Mouse (Mus musculus): Measurements from ENCODE around the gene Tbc1d1.

The Tbc1d1 gene

DNA sequence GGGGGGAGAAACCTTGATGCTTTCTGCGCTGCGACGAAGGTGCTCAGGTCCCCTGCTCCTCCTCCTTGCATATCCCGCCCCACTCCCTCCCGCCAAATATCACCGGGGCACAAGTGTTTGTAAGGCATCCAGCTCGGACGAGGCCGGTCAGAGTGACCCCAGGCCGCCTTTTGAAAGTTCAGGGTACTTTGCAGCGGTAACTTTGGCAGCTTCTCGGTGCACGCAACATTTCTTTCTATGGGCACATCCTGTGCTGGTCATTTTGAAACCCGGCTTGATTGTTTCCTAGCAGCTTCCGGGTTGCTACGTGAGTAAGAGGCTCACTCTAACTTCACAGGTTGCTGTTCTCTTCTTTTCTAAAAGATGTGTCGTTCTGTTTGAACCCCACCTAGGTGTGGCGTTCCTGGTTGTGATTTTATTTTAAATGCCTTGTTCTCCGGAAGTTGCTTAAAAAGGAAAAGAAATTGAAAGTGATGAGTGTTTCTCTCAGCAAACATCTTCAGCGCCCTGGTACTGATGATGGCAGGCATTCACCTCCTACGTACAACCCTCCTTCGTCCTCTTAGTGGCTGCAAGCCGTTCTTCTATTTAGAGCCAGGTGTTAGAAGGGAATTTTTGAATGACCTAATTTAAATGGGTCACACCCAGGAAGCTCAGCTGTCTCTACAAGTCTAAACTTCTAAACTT lies 4.7 kb downstream of the Tbc1d1 start:
- DNase-seq, result no peak

DNA sequence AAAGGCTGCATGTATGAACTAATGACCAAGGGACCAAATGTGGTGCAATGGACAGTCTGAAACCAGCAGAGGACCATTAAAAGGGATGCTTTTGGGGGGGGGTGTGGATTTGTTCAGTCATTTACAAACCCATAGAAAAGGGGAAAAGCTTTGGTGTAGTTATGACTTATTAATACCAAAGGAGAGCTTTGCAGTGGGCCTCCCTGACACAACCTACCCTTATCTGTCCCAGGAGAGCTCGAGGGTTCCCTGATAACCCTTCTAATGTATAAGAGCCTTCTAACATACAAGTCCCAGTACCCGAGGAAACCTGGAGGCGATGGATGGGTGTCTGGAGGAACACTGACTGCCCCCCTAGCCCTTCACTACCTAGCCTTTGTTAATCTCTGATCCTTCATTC lies 5.8 kb downstream of the Tbc1d1 start:
- DNase-seq, result no peak

DNA sequence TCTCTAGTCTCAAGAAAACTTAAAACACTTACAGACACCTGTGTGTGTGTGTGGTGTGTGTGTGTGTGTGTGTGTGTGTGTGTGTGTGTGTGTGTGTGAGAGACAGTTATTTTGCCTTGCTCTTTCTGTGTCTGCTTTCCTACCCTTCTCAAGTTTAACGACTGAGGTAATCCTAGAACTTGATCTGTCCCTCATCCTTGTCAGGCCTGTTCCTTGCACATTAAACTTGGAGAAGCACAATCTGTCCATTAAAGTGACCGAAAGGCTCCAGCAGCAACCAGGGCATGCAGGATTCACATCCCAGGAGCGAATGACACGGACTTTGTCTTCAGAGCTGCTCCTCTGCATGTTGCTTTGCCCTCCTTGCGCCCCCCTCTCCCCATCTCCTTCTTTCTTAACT lies 6.5 kb downstream of the Tbc1d1 start:
- no peak for DNase-seq

DNA sequence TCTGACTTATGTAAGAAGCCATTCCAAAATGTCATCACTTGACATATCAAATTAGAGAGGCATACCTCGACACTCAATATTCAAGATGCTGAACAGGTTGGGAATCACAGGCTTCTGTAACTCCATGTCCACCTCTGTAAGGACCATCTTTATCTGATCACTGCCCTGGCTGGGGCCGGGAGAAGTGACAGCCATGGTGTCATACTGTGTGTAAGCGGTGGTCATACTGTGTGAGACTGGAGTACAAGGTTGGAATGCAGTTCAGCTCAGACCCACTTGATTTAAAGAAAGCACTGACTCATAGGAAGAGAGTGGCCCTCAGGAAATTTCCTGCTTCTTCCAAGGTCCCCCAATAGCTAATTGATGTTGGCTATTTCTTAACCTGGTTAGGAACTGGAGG lies 8.3 kb downstream of the Tbc1d1 start:
- DNase-seq, result no peak

DNA sequence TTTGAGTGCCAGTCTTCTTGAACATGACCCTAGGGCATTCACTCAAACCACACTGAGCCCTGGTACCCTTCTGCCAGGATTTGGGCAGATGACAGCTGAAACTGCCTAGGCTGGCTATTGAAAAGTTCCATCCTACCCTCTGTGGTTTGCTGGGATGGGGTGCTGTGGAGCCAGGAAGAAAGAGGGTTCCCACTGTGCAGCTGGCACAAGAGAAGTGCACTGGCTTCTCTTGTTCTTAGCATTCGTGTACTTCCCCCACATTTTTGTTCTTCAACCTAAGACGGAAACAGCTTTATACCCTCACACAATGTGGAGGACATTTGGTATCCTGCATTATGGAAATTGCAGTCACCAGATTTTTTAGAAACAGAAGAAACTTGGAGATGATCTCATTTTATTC lies 9.7 kb downstream of the Tbc1d1 start:
- DNase-seq, result no peak

DNA sequence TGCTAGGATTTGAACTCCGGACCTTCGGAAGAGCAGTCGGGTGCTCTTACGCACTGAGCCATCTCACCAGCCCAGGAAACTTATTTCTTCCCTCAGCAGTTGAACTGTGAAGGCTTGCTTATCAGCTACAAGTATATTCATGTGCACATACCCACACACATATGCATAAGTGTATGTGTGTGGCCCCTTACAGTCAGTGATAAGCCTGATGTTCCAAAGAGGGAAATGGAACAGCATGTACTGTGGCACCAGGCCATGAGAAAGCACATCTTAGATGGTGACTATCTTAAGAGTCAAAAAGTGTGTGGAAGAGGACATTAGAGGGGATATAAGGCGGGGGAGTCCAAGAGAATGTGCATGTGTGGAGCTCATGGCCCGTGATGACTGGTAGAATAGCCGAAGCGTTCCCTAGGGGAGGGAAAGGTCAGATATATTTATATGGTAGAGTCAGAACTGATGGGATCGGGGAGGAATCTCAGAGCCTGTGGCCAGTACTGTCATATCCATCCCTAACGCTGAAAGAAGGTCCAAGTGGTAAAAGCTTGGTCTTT lies 13.0 kb downstream of the Tbc1d1 start:
- no peak for DNase-seq

DNA sequence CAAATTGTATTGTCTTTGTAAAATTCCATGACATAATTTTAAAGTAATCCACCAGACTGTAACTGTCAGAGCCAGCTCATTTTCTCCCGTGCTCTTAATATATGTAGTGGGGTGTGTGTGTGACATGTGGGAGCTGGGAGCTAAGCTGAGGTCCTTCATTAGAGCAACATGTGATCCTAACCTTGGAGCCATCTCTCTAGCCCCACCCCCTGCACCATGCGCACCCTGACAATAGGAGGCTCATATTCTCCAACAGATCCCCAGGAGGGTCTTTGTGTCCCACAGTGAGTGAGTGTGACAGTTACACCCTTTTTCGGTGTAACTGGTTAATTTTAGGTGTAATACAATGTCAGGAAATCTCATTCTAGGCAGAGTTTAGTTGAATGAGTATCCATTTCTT lies 16.8 kb downstream of the Tbc1d1 start:
- no peak for DNase-seq

DNA sequence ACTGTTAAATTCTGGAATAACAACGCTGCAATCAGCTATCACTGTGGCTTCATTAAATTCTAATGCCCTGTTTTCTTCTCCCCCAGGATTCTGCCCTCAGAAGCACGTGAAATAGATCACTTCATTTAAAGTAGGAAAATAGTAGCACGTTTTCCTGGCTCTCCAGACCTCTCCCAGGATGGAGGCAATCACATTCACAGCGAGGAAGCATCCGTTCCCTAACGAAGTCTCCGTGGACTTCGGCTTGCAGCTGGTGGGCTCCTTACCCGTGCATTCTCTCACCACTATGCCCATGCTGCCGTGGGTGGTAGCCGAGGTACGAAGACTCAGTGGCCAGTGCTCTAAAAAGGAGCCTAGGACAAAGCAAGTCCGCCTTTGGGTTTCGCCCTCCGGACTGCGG lies 17.2 kb downstream of the Tbc1d1 start:
- DNase-seq, result no peak

DNA sequence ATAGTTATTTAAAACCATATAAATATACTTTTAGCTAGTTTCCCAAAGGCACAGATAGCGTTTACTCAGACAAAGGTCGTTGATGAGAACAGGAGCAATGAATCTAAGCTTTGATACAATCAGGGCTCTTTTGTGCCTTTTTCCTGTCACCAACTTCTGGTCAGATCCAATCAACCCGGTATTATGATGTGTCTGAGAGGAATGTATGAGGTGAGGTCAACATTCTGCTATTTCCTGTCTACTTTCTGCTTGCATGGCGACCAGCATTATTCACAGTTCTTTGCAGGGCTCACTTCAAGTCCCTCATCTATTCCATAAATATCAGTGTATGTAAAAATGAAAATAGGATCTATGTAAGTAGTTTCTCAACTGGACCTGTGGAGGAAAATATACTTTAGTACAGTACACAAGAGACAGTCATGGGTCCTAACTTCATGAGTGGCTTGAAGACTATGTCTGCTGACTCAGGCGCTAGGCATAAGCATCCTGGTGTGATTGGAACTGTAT lies 18.4 kb downstream of the Tbc1d1 start:
- no peak for DNase-seq

DNA sequence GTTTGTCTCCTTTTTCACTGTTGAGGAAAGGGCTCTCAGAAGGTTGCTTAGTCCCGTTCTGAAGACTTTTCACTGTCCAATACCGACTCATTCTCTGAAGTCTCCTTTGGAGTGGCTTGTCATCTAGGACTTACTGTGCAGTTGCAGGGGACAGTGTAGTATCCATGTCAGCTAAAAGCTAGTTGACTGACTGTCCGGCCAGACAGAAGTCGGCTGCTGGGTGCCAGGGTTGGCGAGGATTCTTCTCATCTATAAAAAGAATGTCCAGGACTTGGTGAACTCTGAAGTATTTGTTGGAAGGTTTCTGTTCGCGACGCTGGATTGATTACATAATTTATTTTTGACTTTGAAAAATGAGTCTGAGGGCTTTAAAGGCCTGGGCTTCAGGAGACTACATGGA lies 24.4 kb downstream of the Tbc1d1 start:
- DNase-seq, result no peak

DNA sequence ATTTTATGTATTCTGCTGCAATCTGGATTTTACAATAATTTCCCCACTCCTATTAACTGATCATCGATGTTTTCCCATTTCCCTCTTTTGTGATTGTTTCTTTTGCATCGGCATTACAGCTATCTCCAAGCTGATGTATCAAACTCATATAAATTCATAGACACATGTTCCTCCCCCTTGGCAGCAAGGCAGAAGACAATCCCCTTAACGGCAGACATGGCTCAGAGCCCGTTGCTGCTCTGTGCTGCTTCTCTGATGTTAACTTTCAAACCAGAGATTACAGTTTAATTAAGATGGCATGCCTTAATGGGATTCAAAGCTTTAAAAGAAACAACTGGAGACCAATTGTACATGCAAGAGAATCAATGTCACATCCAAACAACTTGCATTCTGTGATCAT lies 27.6 kb downstream of the Tbc1d1 start:
- no peak for DNase-seq

DNA sequence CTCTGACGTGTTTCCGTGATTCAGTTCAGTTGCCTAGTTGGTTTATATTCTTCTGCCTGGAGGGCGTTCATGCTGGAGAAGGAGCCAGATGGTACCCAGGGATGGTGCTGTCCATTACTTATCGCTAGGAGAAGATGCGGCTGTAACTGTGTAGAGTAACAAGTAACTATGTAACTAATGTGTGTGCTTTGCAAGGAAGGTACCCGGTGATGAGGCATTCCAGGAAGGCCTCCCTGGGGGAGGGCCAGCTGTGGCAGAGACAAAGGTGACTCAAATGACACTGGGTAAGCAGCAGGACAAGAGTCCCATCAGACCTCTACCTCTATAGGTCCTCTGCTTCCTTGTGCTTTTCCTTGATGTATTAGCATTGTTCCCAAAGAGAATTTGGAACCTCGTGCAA lies 29.2 kb downstream of the Tbc1d1 start:
- DNase-seq, result no peak

DNA sequence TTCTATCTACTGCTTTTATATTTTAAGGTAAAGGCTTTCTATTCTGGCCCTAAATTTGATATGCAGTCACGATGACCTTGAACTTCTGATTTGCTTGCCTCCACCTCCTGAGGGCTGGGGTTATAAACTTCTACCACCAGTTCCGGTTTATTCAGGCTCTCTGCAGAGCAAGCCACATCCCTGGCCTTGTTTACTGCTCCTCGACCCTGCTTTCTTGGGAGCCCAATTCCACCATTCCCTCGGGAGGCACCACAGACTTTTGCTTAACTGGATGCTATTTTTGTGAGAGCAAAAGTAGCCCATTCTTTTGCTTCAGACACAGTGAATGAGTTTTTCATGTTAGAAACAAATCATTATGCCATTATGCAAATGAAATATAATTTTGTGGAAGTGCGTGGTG lies 30.5 kb downstream of the Tbc1d1 start:
- no peak for DNase-seq

DNA sequence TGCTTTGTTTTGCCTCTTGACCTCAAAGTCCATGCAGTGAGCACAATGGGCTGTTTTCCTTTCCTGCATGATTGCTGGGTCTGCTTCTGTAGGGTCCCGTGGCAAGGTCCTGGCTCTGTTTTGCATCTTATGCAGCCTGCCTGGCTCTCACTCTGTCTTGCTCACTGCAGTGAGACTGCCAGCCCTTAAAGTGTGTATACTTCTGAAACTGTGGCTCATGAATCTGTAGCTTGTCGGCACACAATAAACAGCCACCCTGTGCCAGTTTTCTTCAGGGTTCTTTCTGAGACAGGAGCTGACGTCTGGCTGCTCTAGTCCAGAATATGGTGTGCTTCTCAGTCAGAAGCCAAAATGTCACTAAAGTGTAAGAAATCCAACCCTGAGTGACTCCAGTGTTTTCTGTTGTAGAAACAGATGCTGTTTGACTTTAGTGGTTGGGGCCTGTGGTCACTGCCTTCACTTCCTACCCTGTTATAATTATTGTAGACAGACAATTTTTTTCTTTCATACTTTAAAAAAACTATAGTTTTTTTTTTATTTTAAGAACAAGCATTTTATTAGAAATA lies 32.1 kb downstream of the Tbc1d1 start:
- DNase-seq, result no peak

DNA sequence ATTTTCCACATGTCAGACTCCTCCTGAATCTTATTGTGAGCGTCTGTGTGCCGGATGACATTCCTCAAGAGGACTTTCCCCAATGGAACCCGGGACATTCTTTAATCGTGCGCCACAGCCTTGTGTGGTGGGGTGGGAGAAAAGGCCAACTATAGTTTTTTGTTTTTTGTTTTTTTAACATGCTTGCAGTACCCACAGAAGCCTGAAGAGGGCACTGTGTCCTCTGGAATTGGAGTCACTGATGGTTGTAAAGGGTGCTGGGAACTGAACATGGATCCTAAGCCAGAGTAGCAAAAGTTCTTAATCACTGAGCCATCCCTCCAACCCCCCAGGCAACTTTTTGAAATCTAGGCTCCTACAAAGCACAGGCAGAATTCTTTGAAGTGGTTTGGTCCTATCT lies 34.8 kb downstream of the Tbc1d1 start:
- DNase-seq, result no peak

DNA sequence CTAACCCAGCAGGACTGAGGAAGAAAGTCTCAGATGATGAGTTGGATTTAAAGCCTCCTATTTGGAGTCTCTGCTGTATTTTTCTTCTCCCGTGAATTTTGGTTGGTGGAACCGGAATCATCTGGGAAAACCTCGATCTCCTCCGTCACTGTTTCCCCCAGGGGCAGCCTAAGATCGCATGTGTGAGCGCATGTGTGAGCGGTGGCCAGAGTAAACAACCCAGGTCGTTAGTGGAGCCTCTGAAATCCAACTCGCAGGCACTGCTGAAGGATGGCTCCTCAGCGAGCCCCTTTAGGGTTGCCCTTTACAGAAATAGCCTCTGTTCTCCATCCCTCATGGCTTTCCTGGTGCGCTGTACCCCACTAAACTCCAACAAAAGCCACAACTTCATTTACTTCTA lies 37.2 kb downstream of the Tbc1d1 start:
- DNase-seq, result no peak

DNA sequence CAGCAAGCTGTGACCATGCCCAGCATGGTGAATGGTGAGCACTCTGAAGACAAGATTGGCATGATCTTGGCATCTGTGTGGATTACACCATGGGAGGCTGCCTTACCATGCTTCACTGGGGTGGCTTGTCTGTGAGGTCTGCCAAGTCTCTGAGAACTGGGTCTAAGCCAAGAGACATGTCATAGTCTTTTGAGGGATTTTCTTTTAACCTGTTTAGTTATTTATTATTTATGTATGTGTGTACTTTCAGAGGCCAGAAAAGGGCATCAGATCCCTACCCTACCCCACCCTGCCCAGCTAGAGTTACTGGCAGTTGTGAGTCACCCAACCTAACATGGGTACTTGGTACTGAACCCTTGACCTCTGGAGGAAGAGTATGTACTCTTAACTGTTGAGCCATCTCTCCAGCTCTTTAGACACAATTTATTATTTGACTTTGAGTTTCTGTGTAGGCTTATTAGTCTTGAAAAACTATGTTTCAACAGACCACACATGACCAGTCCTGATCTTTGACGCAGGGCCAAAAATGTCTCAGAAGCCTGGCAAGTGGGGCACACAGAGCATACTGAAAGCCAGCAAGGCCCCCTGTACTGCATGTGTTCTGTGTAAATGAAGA lies 40.3 kb downstream of the Tbc1d1 start:
- peak; percentile 47 to 72 for DNase-seq

DNA sequence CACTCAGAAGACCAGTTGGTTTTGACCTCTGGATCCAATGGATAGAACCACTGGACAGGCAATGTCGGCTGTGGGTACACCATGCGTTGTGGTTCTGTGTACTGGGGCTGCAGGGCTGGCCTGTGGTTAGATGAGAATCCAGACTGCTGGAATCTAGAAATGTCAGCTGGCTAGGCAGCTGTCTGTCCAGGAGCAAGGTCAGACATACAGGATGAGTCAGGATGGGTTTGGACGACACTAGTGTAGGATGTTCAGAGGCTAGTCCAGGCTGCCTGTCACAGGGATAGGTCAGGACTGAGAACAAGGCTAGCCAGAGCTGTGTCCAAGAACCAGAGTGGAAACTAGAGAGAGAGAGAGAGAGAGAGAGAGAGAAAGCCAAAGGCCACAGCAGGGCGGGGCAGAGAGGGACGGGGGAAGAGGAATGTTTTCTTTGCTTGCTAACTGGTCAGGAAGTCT lies 40.8 kb downstream of the Tbc1d1 start:
- DNase-seq, result no peak

DNA sequence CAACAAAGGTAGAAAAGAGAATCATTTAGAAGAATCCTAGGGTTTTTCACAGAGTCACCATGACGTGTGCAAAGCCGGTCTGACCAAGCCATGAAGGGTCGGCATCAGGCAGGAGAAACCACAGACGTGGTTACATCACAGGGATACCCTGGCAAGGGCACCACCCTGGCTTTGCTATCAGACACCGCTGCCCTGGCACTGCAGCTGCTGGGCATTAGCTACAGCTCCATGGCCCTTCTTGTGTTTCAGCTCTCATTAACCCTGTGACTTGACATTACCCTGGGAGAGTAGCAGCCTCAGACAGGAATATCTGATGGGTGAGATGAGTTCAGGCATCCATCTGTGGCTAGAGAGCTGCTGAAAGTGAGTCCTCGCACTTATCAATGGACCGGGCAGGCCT lies 42.5 kb downstream of the Tbc1d1 start:
- DNase-seq, result no peak

DNA sequence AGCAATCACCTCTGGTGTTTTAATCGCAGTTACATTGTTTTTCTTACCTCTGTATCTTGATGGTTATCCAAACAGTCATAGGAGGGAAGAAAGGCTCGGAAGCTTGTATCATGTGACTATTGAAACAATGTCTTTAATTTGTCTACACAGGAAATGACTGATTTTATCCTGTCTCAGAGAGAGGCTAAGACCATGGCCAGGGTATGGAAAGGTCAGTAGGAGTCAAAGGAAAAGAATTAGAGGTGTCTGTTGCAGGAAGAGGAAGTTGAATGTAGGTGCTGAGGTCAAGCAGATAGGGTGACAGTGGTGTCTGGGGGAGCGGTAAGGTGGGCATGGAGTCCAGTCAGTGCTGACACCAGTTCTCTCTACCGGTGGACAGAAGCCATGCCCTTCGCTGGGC lies 45.0 kb downstream of the Tbc1d1 start:
- no peak for DNase-seq

DNA sequence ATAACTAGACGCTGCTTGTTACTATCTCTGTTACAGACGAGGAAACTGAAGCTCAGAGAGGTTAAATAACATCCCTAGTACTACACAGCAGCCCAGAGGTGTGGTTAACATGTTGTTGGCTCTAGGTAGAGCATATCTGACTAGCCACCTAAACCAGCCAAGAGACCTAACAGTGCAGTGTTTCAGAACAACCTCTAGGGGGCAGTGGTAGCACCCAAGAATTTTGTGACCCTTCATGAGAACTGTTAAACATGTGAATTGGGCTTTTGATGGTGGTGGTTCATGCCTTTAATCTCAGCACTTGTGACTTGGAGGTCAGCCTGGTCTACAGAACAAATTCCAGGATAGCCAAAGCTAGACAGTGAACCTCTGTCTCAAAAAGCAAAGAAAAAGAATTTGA lies 46.2 kb downstream of the Tbc1d1 start:
- DNase-seq, result peak; percentile 25 to 27

DNA sequence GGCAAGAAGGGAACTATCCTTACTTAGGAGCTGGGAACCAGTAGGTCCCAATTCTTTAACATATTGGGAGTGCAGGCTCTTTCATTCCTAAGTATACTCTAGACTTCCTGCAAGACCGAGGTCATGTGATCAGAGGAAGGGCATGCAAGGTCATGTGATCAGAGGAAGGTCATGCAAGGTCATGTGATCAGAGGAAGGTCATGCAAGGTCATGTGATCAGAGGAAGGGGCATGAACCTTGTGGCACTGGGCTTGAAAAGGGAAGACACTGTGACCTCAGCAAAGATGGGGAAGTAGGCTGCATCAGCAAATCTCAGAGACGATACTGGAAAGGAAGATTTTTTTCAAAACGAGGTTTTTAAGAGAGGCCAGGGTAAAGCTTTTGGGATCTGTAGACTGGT lies 49.5 kb downstream of the Tbc1d1 start:
- no peak for DNase-seq

DNA sequence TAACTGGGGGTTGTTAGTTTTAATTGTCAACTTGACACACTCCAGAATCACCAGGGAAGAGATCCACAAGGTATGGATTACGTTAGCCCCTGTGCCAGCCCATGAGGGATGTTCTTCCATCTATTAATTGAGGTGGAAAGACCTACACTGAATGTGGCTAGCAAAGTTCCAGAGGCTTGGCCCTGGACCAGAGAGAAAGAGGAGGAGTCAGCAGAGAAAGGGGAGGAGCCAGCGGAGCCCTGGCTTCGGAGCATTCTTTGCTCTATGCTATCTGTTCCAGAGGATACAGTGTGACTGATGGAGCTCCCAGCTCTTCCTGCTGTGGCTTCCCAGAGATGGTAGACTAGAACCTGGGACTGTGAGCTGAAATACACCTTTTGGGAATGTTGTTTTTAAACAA lies 50.3 kb downstream of the Tbc1d1 start:
- no peak for DNase-seq

DNA sequence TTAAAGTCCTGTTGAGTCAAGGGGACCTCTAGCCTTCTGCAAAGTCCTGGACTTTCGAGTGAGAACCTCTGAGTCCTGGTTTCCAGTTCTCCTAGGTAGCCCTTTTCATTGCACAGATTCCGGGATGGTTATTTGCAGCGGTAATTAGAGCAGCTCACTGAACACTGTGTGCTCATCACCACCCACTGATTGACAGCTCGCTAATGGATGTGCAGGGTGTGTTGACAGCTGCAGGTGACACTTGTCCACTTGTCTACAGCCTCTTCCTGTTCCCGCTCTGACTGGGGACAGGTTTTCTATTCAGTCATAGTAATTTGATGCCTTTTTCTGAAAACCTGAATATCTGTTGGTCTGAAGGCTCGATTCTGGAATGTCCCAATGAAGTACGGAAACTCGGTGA lies 50.8 kb downstream of the Tbc1d1 start:
- DNase-seq, result no peak
